Mouse (Mus musculus): ENCODE results near the gene Snca.

- TF ChIP-seq POLR2A (IDR thresholded peaks at IDR 0.05; ENCODE audit: extremely low read depth, insufficient read depth, low read length) (no peak), CTCF (IDR thresholded peaks at IDR 0.05; ENCODE audit: extremely low read depth, insufficient read depth, low read length) (no peak)
Observed at GRCm38 (mm10) chr6:60827290-60827689, 2.4 kb downstream of the Snca start.
